ENCODE assay signal across 12 mouse cellular contexts in genomic region chr10:90210044-90210443, GRCm38 (mm10).
"Had no signal": no experiment of that assay in that cellular context is flagged by ENCODE, and none has a peak within 500 bp of the region (broad histone marks: within the 10 kb centered on the region; RNA-seq: fewer than 3 reads in every experiment).

No protein-coding gene starts in this region.

- DNase-seq: lung, adult 18-20 months; lung, embryonic 14.5 days; lung, postnatal 10 days; lung, postnatal 4 days; right cerebral cortex, postnatal 25 days; right cerebral cortex, postnatal 4 days; spleen, adult 18-20 months; thymus, adult 2 months; thymus, postnatal 25 days; thymus, postnatal 4 days had no signal

- ATAC-seq: midbrain, embryonic 13.5 days; midbrain, embryonic 15.5 days had no signal
